Mouse (Mus musculus) ES-E14 (cell line): ENCODE data around the gene Inip. TPM values are rescaled to one million over a fixed set of nuclear protein-coding genes. Genes with fewer than 3 reads are reported as not detected.

Experiments used
- DNase-seq: peaks from one replicate; pipeline ENCODE4 v3.0.0-alpha.2; 2013; ENCODE audit warnings: low read depth, low spot score
- H3K27ac ChIP-seq: 2 replicates; pipeline ENCODE4 v1.5.1; 2012; ENCODE audit warnings: low read depth, mild to moderate bottlenecking, low read length, moderate library complexity, mixed read lengths; ENCODE audit not compliant: poor library complexity, insufficient read depth, severe bottlenecking
- H3K36me3 ChIP-seq: 2 replicates; pipeline ENCODE4 v1.6.1; 2012; ENCODE audit warnings: mild to moderate bottlenecking, low read length, moderate library complexity, mixed read lengths; ENCODE audit not compliant: control insufficient read depth, poor library complexity, insufficient read depth, severe bottlenecking
- H3K4me1 ChIP-seq, 2 experiments: fragments of 150-350 bp in 1 of 2; sonication (generic) in 1 of 2; 2 replicates each; pipeline ENCODE4 v1.6.1; 2012; ENCODE audit warnings: low read length in 2 of 2, mild to moderate bottlenecking in 1 of 2, mixed read lengths in 1 of 2; ENCODE audit not compliant: control insufficient read depth in 2 of 2, insufficient read depth in 2 of 2, poor library complexity in 1 of 2
- H3K4me3 ChIP-seq, 2 experiments: fragments of 150-350 bp in 1 of 2; sonication (generic) in 1 of 2; 2 replicates each; pipeline ENCODE4 v1.5.1; 2012; ENCODE audit warnings: low read length in 2 of 2, low read depth in 1 of 2, mild to moderate bottlenecking in 1 of 2, mixed read lengths in 1 of 2; ENCODE audit not compliant: insufficient read depth in 1 of 2, poor library complexity in 1 of 2, severe bottlenecking in 1 of 2
- H3K9ac ChIP-seq: 2 replicates; pipeline ENCODE4 v1.6.1; 2012; ENCODE audit warnings: low read depth, mild to moderate bottlenecking, low read length, mixed read lengths; ENCODE audit not compliant: poor library complexity, insufficient read depth, severe bottlenecking
- H3K9me3 ChIP-seq: fragments of 150-350 bp; sonication (generic); 2 replicates; pipeline ENCODE4 v1.6.1; 2012; ENCODE audit warnings: low read depth, mild to moderate bottlenecking, low read length; ENCODE audit not compliant: control insufficient read depth, insufficient read depth
- CHD2 ChIP-seq: IDR thresholded peaks from 2 replicates; pipeline ENCODE4 v1.6.1; 2014; ENCODE audit warnings: mild to moderate bottlenecking, low read depth, low read length, inconsistent platforms
- HCFC1 ChIP-seq: IDR thresholded peaks from 2 replicates; pipeline ENCODE4 v1.6.1; 2012; ENCODE audit warnings: low read length, inconsistent platforms, borderline replicate concordance; ENCODE audit not compliant: insufficient read depth
- MAFK ChIP-seq: IDR thresholded peaks from 2 replicates; pipeline ENCODE4 v1.6.1; 2014; ENCODE audit warnings: mild to moderate bottlenecking, low read depth, low read length, inconsistent platforms; ENCODE audit not compliant: insufficient read depth
- ZC3H11A ChIP-seq: IDR thresholded peaks from 2 replicates; pipeline ENCODE4 v1.6.1; 2012; ENCODE audit warnings: low read depth, mild to moderate bottlenecking, inconsistent platforms, low read length, borderline replicate concordance
- ZNF384 ChIP-seq: IDR thresholded peaks from 2 replicates; pipeline ENCODE4 v1.6.1; 2012; ENCODE audit warnings: low read depth, low read length, inconsistent platforms
- in situ Hi-C, 2 experiments: fragments of 600-800 bp; cut with MboI; formaldehyde crosslinking; loops; one replicate each; pipeline ENCODE4 v1.15.1; 2025; ENCODE audit warnings: low sequenced_read_pairs in 2 of 2, inconsistent platforms in 1 of 2; ENCODE audit not compliant: unreplicated experiment in 2 of 2
- total RNA-seq: library from RNA; depleted of rRNA; stranded (reverse); fragments of 300-350 nt; gene quantifications from 2 replicates; pipeline ENCODE4 v1.2.3, GENCODE M21; 2012

Gene Inip
- total RNA-seq, 1 experiment: 31.5 TPM

- Histone ChIP-seq H3K4me1 (peaks cover 0 to 3% of the 10 kb centered on the region in 2 experiments; a peak in 1 of 4 replicates), H3K4me3 (no peak overlapping the region), H3K36me3 (peaks cover 2% of the 10 kb centered on the region; the same call in 1 of the 2 replicates), H3K27ac (no peak overlapping the region), H3K9ac (peak overlapping the region; percentile 14; the same call in 1 of the 2 replicates), H3K9me3 (no peaks in the 10 kb centered on the region)
- in situ Hi-C loops: no loop called here
- DNase-seq: no peak
- no peak for TF ChIP-seq CHD2
- no peak for TF ChIP-seq MAFK
- no peak for TF ChIP-seq ZC3H11A
- no peak for TF ChIP-seq HCFC1
- no peak for TF ChIP-seq ZNF384
Observed at GRCm38 (mm10) chr4:59764950-59765349, 36.4 kb downstream of the Inip start.

- peaks cover 0 to 3% of the 10 kb centered on the region in 2 experiments; a peak in 1 of 4 replicates for H3K4me1 ChIP-seq
- H3K27ac ChIP-seq: no peak overlapping the region
- H3K9me3 ChIP-seq: no peaks in the 10 kb centered on the region
- no peak for DNase-seq
- TF ChIP-seq HCFC1 (no peak), ZNF384 (no peak), CHD2 (no peak), MAFK (no peak), ZC3H11A (no peak)
- in situ Hi-C loops: no loop called here
- no peak overlapping the region for H3K9ac ChIP-seq
- no peak overlapping the region for H3K4me3 ChIP-seq
- no peaks in the 10 kb centered on the region for H3K36me3 ChIP-seq
Observed at GRCm38 (mm10) chr4:59761365-59761729, 40.0 kb downstream of the Inip start.

GRCm38 (mm10) chr4:59760636-59761364 is 40.6 kb downstream of the Inip start:
- TF ChIP-seq ZC3H11A: no peak
- no peak for TF ChIP-seq CHD2
- no peak for TF ChIP-seq ZNF384
- TF ChIP-seq MAFK: no peak
- TF ChIP-seq HCFC1: no peak
- H3K9ac ChIP-seq: no peak overlapping the region
- no peak for DNase-seq
- no peak overlapping the region for H3K4me3 ChIP-seq
- peaks cover 0 to 3% of the 10 kb centered on the region in 2 experiments; a peak in 1 of 4 replicates for H3K4me1 ChIP-seq
- in situ Hi-C loops: no loop called here
- no peaks in the 10 kb centered on the region for H3K36me3 ChIP-seq
- no peak overlapping the region for H3K27ac ChIP-seq
- no peaks in the 10 kb centered on the region for H3K9me3 ChIP-seq

- no peak overlapping the region for H3K27ac ChIP-seq
- no peak overlapping the region for H3K9ac ChIP-seq
- H3K4me3 ChIP-seq: no peak overlapping the region
- peaks cover 0 to 2% of the 10 kb centered on the region in 2 experiments; a peak in 1 of 4 replicates for H3K4me1 ChIP-seq
- in situ Hi-C loops: no loop called here
- TF ChIP-seq CHD2 (no peak), MAFK (no peak), ZNF384 (no peak), HCFC1 (no peak), ZC3H11A (no peak)
- H3K36me3 ChIP-seq: no peaks in the 10 kb centered on the region
- DNase-seq: no peak
- H3K9me3 ChIP-seq: no peaks in the 10 kb centered on the region
Observed at GRCm38 (mm10) chr4:59760016-59760415, 41.4 kb downstream of the Inip start.
